Mouse (Mus musculus) thymus, adult 2 months (tissue): ENCODE results near the gene Pde3a.

Source experiments
- CTCF ChIP-seq: fragments of 200-500 bp; IDR thresholded peaks from 2 replicates; pipeline ENCODE4 v1.5.1; 2012; ENCODE audit warnings: mild to moderate bottlenecking, control low read depth, low read length, moderate library complexity, borderline replicate concordance; ENCODE audit not compliant: control insufficient read depth, poor library complexity, insufficient read depth; ENCODE audit errors: extremely low read depth
- POLR2A ChIP-seq: fragments of 200-500 bp; IDR thresholded peaks from 2 replicates; pipeline ENCODE4 v1.6.1; 2012; ENCODE audit warnings: mild to moderate bottlenecking, low read length, control low read depth, moderate library complexity; ENCODE audit not compliant: control insufficient read depth, poor library complexity, insufficient read depth; ENCODE audit errors: extremely low read depth

- no peak for TF ChIP-seq CTCF
- no peak for TF ChIP-seq POLR2A
Observed at GRCm38 (mm10) chr6:141232756-141233382, 16.2 kb upstream of the Pde3a start.
